Mouse (Mus musculus) kidney, adult 2 months (tissue): Measurements from ENCODE around the gene Cct5.

Experiments used
- CTCF ChIP-seq: fragments of 200-500 bp; conservative IDR thresholded peaks from 2 replicates; pipeline ENCODE4 v1.5.1; 2011; ENCODE audit warnings: low read depth, mild to moderate bottlenecking, control low read depth, low read length, moderate library complexity, mixed read lengths; ENCODE audit not compliant: insufficient read depth, insufficient read length
- POLR2A ChIP-seq: fragments of 200-500 bp; IDR thresholded peaks from one replicate; pipeline ENCODE4 v1.6.1; 2011; ENCODE audit warnings: low read depth, low read length, control low read depth

GRCm38 (mm10) chr15:31554855-31555254 lies 46.7 kb downstream of the Cct5 start:
- no peak for TF ChIP-seq CTCF
- no peak for TF ChIP-seq POLR2A
